In genomic region chr6:52932603-52933178, GRCm38 (mm10) we compare ENCODE assay signal across 17 mouse cellular contexts.
DNase-seq lines count a peak whose midpoint lies in the region; ATAC-seq lines count a peak whose summit lies in the region.
"Had no signal": no experiment of that assay in that cellular context is flagged by ENCODE, and none has a peak within 500 bp of the region (broad histone marks: within the 10 kb centered on the region; RNA-seq: fewer than 3 reads in every experiment).

No protein-coding gene starts in this region.

- DNase-seq in hindbrain, embryonic 14.5 days (ENCODE audit: low spot score) = no peak
- DNase-seq in urinary bladder, postnatal 14 days (ENCODE audit: low spot score) = peak; percentile 16
- no peak for DNase-seq in urinary bladder, postnatal 10 days (ENCODE audit: low spot score)
- DNase-seq in forebrain, embryonic 14.5 days (ENCODE audit: low spot score) = peak; percentile 47
- no peak for DNase-seq in thymus, postnatal 4 days
- no peak for DNase-seq in adrenal gland, postnatal 36 days
- DNase-seq in cerebellum, adult 9-10 months = no peak
- DNase-seq: cerebellum, adult 9-11 months; gastrocnemius, postnatal 14 days; kidney, postnatal 36 days; lung, postnatal 4 days; thymus, postnatal 14 days had no signal

- H3K27me3 ChIP-seq in hindbrain, embryonic 16.5 days (replicated peaks; ENCODE audit: control insufficient read depth, insufficient read depth, low read length) = no peaks in the 10 kb centered on the region
- H3K27me3 ChIP-seq in hindbrain, embryonic 14.5 days (ENCODE audit: control insufficient read depth, insufficient read depth, low read length) = no peaks in the 10 kb centered on the region
- H3K27me3 ChIP-seq in forebrain, embryonic 14.5 days (replicated peaks; ENCODE audit: control insufficient read depth, insufficient read depth, low read length) = no peaks in the 10 kb centered on the region
- H3K27me3 ChIP-seq: heart, embryonic 15.5 days had no signal

- peak; percentile 63 for ATAC-seq in hindbrain, embryonic 16.5 days
- no peak for ATAC-seq in hindbrain, embryonic 14.5 days (ENCODE audit: low FRiP score)
- peak; percentile 72; the same call in 1 of the 2 replicates for ATAC-seq in forebrain, embryonic 14.5 days
- ATAC-seq: activated CD4-positive, CD25-positive, alpha-beta regulatory T cell, adult 4 months; intestine, embryonic 16.5 days; midbrain, embryonic 16.5 days had no signal

- H3K9ac ChIP-seq in hindbrain, embryonic 16.5 days (ENCODE audit: low read depth, low read length) = no peak overlapping the region
- H3K9ac ChIP-seq in hindbrain, embryonic 14.5 days = no peak overlapping the region
- no peak overlapping the region for H3K9ac ChIP-seq in forebrain, embryonic 14.5 days (ENCODE audit: low read length)
- H3K9ac ChIP-seq: heart, embryonic 15.5 days had no signal

- peaks cover 2% of the 10 kb centered on the region; the same call in 1 of the 2 replicates for H3K4me1 ChIP-seq in hindbrain, embryonic 16.5 days (ENCODE audit: control insufficient read depth, insufficient read depth, low read depth, low read length)
- H3K4me1 ChIP-seq in hindbrain, embryonic 14.5 days (replicated peaks; ENCODE audit: control insufficient read depth, insufficient read depth, low read length) = peaks cover 4% of the 10 kb centered on the region; the same call in 1 of the 2 replicates
- H3K4me1 ChIP-seq in forebrain, embryonic 14.5 days (ENCODE audit: control insufficient read depth, insufficient read depth, low read length) = peaks cover 18% of the 10 kb centered on the region

- no peak overlapping the region for H3K4me3 ChIP-seq in hindbrain, embryonic 16.5 days (ENCODE audit: low read length)
- H3K4me3 ChIP-seq in hindbrain, embryonic 14.5 days (replicated peaks; ENCODE audit: low read length) = no peak overlapping the region
- H3K4me3 ChIP-seq in forebrain, embryonic 14.5 days (ENCODE audit: low read depth, low read length) = no peak overlapping the region
- H3K4me3 ChIP-seq: heart, embryonic 15.5 days had no signal

- H3K4me2 ChIP-seq in hindbrain, embryonic 16.5 days (ENCODE audit: low read length) = no peak overlapping the region
- no peak overlapping the region for H3K4me2 ChIP-seq in hindbrain, embryonic 14.5 days (replicated peaks)
- H3K4me2 ChIP-seq in forebrain, embryonic 14.5 days (ENCODE audit: low read length) = no peak overlapping the region
- H3K4me2 ChIP-seq: heart, embryonic 15.5 days had no signal

- no peaks in the 10 kb centered on the region for H3K9me3 ChIP-seq in hindbrain, embryonic 16.5 days (ENCODE audit: control insufficient read depth, low read length)
- H3K9me3 ChIP-seq in hindbrain, embryonic 14.5 days (ENCODE audit: control insufficient read depth, low read length) = no peaks in the 10 kb centered on the region
- no peaks in the 10 kb centered on the region for H3K9me3 ChIP-seq in forebrain, embryonic 14.5 days (replicated peaks; ENCODE audit: control insufficient read depth, low read length)
- H3K9me3 ChIP-seq: heart, embryonic 15.5 days had no signal

- no peaks in the 10 kb centered on the region for H3K36me3 ChIP-seq in hindbrain, embryonic 16.5 days (ENCODE audit: control insufficient read depth, insufficient read depth, low read length)
- H3K36me3 ChIP-seq in hindbrain, embryonic 14.5 days (replicated peaks; ENCODE audit: control insufficient read depth, insufficient read depth) = no peaks in the 10 kb centered on the region
- H3K36me3 ChIP-seq in forebrain, embryonic 14.5 days (ENCODE audit: control insufficient read depth, insufficient read depth, low read length) = no peaks in the 10 kb centered on the region
- H3K36me3 ChIP-seq: heart, embryonic 15.5 days had no signal

- H3K27ac ChIP-seq in hindbrain, embryonic 16.5 days (ENCODE audit: low read depth, low read length) = 0 out of 2 replicates have a peak overlapping the region, but pooled peaks have one; percentile 24
- H3K27ac ChIP-seq in hindbrain, embryonic 14.5 days = no peak overlapping the region
- H3K27ac ChIP-seq in forebrain, embryonic 14.5 days (ENCODE audit: low read depth, low read length) = peak overlapping the region; percentile 60; the same call in 1 of the 2 replicates
- H3K27ac ChIP-seq: heart, embryonic 15.5 days had no signal

- 68% methylated on average over 7 of the region's 7 CpGs for WGBS in hindbrain, embryonic 16.5 days
- WGBS in hindbrain, embryonic 14.5 days = 55% methylated on average over 7 of the region's 7 CpGs
- WGBS in forebrain, embryonic 14.5 days = 55% methylated on average over 7 of the region's 7 CpGs

Comparison
In these comparisons a context has a peak if more than half of its experiments do, and no peak if none do; other contexts are left out.
1. DNase-seq: peak in urinary bladder, postnatal 14 days (single experiment) and forebrain, embryonic 14.5 days (single experiment); none in hindbrain, embryonic 14.5 days (single experiment), urinary bladder, postnatal 10 days (single experiment), thymus, postnatal 4 days (single experiment), adrenal gland, postnatal 36 days (0 of 2) and cerebellum, adult 9-10 months (single experiment).